Mouse (Mus musculus) limb, embryonic 12.5 days (tissue): ENCODE data around the gene Nup88. TPM values are rescaled to one million over a fixed set of nuclear protein-coding genes. Genes with fewer than 3 reads are reported as not detected.

ENCODE experiments used
- ATAC-seq: fragments of 200-750 bp; cut with Nextera tagmentation; 2 replicates; pipeline ENCODE4 v1.8.0; 2017; ENCODE audit warnings: low read depth, moderate TSS enrichment; ENCODE audit not compliant: insufficient number of reproducible peaks, insufficient read depth, low FRiP score, low TSS enrichment
- H3K27ac ChIP-seq: fragments of 300-500 bp; sonication (generic); 2 replicates; pipeline ENCODE4 v1.5.1; 2016; ENCODE audit warnings: mild to moderate bottlenecking, moderate library complexity
- H3K27me3 ChIP-seq: fragments of 300-500 bp; sonication (generic); 2 replicates; pipeline ENCODE4 v1.6.1; 2016; ENCODE audit warnings: mild to moderate bottlenecking, moderate library complexity
- H3K36me3 ChIP-seq: fragments of 300-500 bp; sonication (generic); 2 replicates; pipeline ENCODE4 v1.6.1; 2016; ENCODE audit warnings: mild to moderate bottlenecking, moderate library complexity
- H3K4me1 ChIP-seq: fragments of 300-500 bp; sonication (generic); replicated peaks from 2 replicates; pipeline ENCODE4 v1.6.1; 2016
- H3K4me2 ChIP-seq: fragments of 300-500 bp; sonication (generic); 2 replicates; pipeline ENCODE4 v1.6.1; 2016; ENCODE audit warnings: mild to moderate bottlenecking, moderate library complexity
- H3K4me3 ChIP-seq: fragments of 300-500 bp; sonication (generic); replicated peaks from 2 replicates; pipeline ENCODE4 v1.5.1; 2016; ENCODE audit warnings: mild to moderate bottlenecking
- H3K9ac ChIP-seq: fragments of 300-500 bp; sonication (generic); replicated peaks from 2 replicates; pipeline ENCODE4 v1.6.1; 2016; ENCODE audit warnings: mild to moderate bottlenecking, moderate library complexity
- H3K9me3 ChIP-seq: fragments of 300-500 bp; sonication (generic); 2 replicates; pipeline ENCODE4 v1.6.1; 2016; ENCODE audit warnings: mild to moderate bottlenecking, moderate library complexity
- WGBS: fragments of 180-500 bp; shearing (Covaris S2); methylation state at CpG from one replicate; pipeline ENCODE4 v1.1.7; 2016; 5-methylcytosine and 5-hydroxymethylcytosine counted together
- polyA plus RNA-seq: library from polyadenylated mRNA; unstranded; fragments of >200 nt; fragmentation: Nextera tagmentation; extraction: Ambion mirVana; gene quantifications from 2 replicates; pipeline ENCODE4 v1.2.1, GENCODE M21; 2016

Nup88 gene
- polyA plus RNA-seq, 1 experiment from 2014 or later = 145 TPM

DNA sequence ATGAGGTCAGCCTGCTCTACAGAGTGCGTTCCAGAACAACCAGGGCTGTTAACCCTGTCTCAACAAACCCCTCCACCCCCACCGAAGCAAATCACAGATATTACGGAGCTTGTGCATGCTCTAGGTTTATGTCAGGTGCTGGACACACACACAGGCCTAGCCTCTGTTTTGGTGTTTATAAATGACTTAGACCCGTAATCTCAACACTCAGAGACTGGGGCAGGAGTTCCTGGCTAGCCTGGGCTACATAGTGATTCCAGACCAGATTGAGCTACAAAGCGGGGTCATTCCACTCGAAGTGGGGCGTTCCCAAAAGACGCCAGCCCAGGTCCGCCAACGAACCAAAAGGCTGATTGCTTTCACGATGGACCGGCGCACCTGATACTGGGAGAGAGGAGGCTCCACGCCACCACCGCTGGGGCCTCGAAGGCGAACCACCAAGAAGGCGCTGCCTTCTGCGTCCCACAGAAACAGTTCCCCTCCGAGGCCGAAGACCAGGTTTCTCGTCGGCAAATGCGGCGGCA is 440 bp downstream of the Nup88 start:
- under 1% methylated on average over 25 of the region's 25 CpGs for WGBS
- Histone ChIP-seq H3K4me2 (peak overlapping the region; percentile 86), H3K36me3 (peaks cover 43% of the 10 kb centered on the region), H3K9ac (peak overlapping the region; percentile 88), H3K4me1 (peaks cover 9% of the 10 kb centered on the region), H3K27ac (peak overlapping the region; percentile 89), H3K4me3 (peak overlapping the region; percentile 84), H3K27me3 (no peaks in the 10 kb centered on the region), H3K9me3 (no peaks in the 10 kb centered on the region)
- 0 out of 2 replicates have a peak, but pooled peaks have one; percentile 0 for ATAC-seq

DNA sequence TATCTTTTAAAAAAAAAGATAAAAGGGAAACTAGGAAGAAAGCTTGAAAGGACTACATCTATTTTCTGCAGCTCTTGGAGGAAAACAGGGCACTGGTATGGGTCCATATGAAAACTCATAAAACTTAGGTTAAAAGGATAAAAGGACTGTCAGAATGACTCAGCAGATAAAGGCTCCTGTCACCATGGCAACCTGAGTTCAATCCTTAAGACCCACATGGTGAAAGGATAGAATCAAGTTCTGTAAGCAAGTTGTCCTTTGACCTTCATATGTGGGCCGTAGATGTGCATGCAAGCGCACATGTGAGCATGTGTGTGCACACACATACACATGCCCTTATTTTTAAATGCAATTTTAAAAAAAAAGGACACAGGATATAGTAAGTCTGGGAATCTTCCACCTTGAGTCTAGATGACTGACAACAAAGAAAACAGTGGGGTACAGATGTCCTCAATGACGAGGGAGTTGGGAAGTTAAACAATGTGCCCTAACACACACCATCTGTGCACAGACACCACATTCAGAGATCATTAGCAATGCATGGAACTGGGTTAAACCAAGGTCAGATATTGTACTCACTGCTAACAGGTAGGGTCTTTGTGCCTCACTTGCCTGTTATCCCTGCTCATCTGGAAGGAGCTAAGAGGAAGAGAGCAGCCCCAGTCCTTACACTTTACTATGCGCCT is 5.4 kb downstream of the Nup88 start:
- ATAC-seq = no peak
- Histone ChIP-seq H3K9me3 (no peaks in the 10 kb centered on the region), H3K4me3 (no peak overlapping the region), H3K36me3 (peaks cover 77% of the 10 kb centered on the region), H3K4me1 (peaks cover 9% of the 10 kb centered on the region), H3K4me2 (no peak overlapping the region), H3K9ac (no peak overlapping the region), H3K27me3 (no peaks in the 10 kb centered on the region), H3K27ac (no peak overlapping the region)
- WGBS = 81% methylated on average over 4 of the region's 4 CpGs

DNA sequence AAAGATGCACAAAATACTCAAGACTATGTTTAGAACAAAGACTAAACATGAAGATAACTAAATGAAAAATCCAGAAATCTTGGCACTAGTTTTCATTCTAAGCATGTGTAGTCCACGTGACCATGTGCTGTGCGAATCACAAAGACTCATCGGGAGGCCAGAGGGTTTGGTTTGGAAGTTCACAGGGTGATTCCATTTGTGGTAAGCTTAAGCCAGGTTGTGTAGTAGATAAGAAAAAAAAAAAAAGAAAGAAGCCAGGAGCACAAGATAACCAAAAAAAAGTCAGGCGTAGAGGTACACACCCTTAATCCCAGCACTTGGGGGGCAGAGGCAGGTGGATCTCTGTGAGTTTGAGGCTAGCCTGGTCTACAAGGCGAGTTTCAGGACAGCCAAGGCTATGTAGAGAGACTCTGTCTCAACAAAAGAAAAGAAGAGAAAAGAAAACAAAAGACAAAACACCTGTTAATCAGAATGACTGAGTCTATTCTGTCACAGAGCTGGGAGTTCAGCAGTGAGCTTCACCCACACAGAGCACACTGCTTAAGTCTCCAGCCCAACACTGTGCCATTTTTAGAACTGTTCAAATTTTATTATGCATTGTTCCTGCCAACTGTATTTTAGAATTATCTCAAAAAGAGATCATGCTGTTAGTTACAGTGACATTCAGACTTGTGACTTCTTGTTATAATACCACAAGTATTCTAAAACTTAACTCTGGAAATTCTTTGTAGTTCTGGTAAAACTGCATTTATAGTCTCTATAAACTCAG is 8.8 kb downstream of the Nup88 start:
- no peaks in the 10 kb centered on the region for H3K4me1 ChIP-seq
- ATAC-seq = no peak
- peaks cover 95% of the 10 kb centered on the region for H3K36me3 ChIP-seq
- no peak overlapping the region for H3K9ac ChIP-seq
- H3K9me3 ChIP-seq = no peaks in the 10 kb centered on the region
- H3K27ac ChIP-seq = no peak overlapping the region
- WGBS = 95% methylated on average over 5 of the region's 5 CpGs
- no peak overlapping the region for H3K4me2 ChIP-seq
- no peak overlapping the region for H3K4me3 ChIP-seq
- H3K27me3 ChIP-seq = no peaks in the 10 kb centered on the region

DNA sequence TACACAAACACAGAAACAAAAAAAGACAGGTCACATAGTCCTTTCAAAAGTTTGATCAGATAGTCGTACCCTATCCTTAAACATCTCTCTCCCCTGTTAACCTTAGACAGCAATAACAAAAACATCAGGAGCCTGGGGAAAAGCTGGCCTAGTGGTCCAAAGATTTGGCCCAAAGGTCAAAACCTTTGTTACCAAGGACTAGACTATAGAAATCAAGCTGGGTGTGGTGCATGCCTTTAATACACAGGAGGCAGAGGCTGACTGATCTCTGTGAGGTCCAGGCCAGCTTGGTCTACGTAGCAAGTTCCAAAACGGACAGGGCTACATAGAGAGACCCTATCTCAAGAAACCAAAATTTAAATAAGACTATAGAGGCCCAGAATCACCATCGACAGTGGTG is 15.1 kb downstream of the Nup88 start:
- no peak for ATAC-seq
- 96% methylated on average over 4 of the region's 4 CpGs for WGBS
- H3K9ac ChIP-seq = no peak overlapping the region
- peaks cover 96% of the 10 kb centered on the region for H3K36me3 ChIP-seq
- H3K4me1 ChIP-seq = no peaks in the 10 kb centered on the region
- no peak overlapping the region for H3K4me2 ChIP-seq
- no peaks in the 10 kb centered on the region for H3K27me3 ChIP-seq
- no peaks in the 10 kb centered on the region for H3K9me3 ChIP-seq
- no peak overlapping the region for H3K4me3 ChIP-seq
- H3K27ac ChIP-seq = no peak overlapping the region

DNA sequence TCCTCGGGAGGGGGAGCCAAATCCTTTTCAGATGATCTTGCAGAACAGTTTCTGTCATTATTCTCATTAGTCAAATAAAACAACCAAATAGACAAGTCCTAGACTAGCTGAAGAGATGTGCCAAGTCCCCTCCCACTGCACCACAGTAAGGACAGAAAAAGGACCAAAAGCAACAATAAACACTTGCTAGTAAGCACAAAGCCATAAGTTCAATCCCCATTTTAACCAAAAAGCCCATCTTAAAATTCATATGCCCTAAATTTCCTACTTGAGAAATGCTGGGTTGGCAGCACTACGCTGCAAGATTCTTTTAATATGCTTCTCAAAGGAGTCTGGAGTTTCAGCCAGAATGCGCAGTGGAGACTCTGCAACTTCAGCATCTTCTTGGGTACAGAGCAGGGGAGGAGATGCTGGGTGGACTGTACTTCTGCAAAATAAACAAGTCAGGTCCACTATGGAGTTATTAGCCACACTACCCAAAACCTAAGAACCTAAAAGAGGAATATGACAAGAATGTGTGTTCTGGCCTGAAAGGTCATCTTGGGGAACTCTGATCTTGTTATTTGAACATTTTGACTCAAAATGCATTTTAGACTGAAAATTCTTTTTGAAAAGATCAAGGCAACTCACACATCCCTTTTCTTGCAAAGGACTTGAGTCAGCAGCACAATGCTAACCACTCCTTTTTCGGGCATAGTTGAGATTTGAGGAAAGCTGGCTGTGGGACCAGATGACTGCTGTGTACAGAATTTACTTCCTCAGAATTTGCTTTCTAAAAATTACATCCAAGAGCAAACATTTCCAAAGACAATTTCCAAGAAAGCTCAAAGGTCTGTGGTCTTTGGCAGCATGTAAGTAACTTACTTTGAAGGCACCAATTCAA is 24.6 kb downstream of the Nup88 start:
- Histone ChIP-seq H3K9me3 (no peaks in the 10 kb centered on the region), H3K27me3 (no peaks in the 10 kb centered on the region), H3K4me2 (no peak overlapping the region), H3K4me1 (no peaks in the 10 kb centered on the region), H3K27ac (no peak overlapping the region), H3K36me3 (peaks cover 94% of the 10 kb centered on the region), H3K4me3 (no peak overlapping the region), H3K9ac (no peak overlapping the region)
- WGBS = 88% methylated on average over 4 of the region's 4 CpGs
- ATAC-seq = no peak

DNA sequence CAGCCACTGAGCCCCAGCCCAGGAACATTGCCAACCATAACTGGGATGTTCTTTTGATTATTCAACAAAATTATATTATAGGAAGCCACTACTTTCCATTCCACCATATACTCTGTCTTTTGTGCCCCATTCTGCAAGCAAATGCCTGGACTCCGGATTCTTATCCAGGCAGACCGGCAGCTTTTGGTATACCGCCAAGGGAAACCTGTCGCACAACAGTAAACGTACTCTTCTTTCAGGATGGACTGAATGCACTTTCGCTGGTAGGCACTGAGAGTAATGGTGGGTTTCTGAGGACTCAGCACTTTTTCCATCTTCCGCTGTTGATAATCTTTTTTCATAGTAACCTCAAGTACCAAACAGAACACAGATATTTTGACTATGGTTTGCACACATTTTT is 26.1 kb downstream of the Nup88 start:
- WGBS = 93% methylated on average over 7 of the region's 7 CpGs
- no peak overlapping the region for H3K4me3 ChIP-seq
- no peak overlapping the region for H3K9ac ChIP-seq
- peaks cover 94% of the 10 kb centered on the region for H3K36me3 ChIP-seq
- no peak overlapping the region for H3K4me2 ChIP-seq
- no peaks in the 10 kb centered on the region for H3K27me3 ChIP-seq
- no peak for ATAC-seq
- no peak overlapping the region for H3K27ac ChIP-seq
- no peaks in the 10 kb centered on the region for H3K4me1 ChIP-seq
- no peaks in the 10 kb centered on the region for H3K9me3 ChIP-seq

DNA sequence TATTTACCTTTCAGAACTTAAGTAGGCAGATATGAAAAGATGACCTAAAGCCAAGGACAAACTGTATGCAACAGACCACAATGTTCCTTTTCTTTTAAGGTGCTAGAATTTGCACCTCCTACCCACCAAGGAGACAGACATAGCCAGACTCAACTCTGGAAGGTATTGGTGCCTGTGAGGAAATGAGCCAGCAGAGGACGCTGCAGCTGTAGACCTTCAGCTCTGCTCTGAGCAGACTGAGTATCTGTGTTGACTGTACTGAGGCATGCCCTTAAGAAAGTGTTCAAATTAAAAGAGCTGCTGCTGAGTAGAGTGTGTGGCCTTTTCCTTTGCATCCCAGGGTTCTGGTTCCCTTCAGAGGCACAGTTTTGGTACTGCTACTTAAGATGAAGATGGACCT is 27.2 kb downstream of the Nup88 start:
- Histone ChIP-seq H3K4me1 (no peaks in the 10 kb centered on the region), H3K9me3 (no peaks in the 10 kb centered on the region), H3K27me3 (no peaks in the 10 kb centered on the region), H3K4me3 (no peak overlapping the region), H3K4me2 (no peak overlapping the region), H3K9ac (no peak overlapping the region), H3K27ac (no peak overlapping the region), H3K36me3 (peaks cover 93% of the 10 kb centered on the region)
- 93% methylated on average over 1 of the region's 1 CpGs for WGBS
- no peak for ATAC-seq

DNA sequence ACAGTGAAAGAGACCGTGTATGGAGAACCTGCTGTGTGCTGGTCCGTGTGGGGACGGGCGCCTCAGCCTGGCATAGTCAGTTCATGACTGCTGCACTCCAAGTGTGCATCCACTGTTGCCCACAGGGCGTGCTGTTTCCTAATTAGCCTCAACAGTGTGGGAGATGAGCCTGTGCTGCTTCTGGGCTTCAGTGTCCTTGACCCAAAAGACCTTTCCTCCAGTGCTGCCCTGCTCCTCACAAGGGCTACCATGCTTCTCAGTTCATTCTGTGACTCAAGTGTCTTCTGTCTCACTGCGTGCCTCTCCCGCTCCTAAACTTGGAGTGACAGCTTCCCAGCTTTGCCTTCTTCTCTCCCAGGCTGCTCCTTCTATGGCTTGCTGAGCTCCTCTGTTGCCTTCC is 34.5 kb downstream of the Nup88 start:
- Histone ChIP-seq H3K27ac (no peak overlapping the region), H3K9me3 (no peaks in the 10 kb centered on the region), H3K9ac (no peak overlapping the region), H3K4me2 (no peak overlapping the region), H3K36me3 (peaks cover 79% of the 10 kb centered on the region), H3K27me3 (no peaks in the 10 kb centered on the region), H3K4me1 (no peaks in the 10 kb centered on the region), H3K4me3 (no peak overlapping the region)
- WGBS = 94% methylated on average over 7 of the region's 7 CpGs
- no peak for ATAC-seq

DNA sequence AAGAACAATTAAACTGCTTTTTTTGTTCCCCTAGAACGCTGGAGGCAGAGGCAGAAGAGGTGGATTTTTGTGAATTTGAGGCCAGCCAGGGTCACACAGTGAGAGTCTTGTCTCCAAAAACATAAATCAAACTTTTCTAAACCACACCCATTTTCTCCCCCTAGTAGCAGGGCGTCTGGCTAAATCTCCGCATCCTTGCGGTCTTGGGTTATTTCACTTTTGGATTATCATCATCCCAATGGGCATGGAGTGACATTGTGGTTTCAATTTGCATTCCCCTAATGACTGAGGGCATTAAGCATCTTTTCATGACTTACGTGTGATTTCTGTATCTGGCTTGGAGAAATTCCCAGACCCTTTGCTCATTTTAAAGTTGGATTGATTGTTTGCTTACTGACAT is 38.3 kb downstream of the Nup88 start:
- H3K4me2 ChIP-seq = no peak overlapping the region
- no peaks in the 10 kb centered on the region for H3K27me3 ChIP-seq
- peaks cover 69% of the 10 kb centered on the region for H3K36me3 ChIP-seq
- H3K27ac ChIP-seq = no peak overlapping the region
- no peak for ATAC-seq
- H3K4me1 ChIP-seq = no peaks in the 10 kb centered on the region
- 90% methylated on average over 5 of the region's 5 CpGs for WGBS
- no peaks in the 10 kb centered on the region for H3K9me3 ChIP-seq
- H3K9ac ChIP-seq = no peak overlapping the region
- no peak overlapping the region for H3K4me3 ChIP-seq

DNA sequence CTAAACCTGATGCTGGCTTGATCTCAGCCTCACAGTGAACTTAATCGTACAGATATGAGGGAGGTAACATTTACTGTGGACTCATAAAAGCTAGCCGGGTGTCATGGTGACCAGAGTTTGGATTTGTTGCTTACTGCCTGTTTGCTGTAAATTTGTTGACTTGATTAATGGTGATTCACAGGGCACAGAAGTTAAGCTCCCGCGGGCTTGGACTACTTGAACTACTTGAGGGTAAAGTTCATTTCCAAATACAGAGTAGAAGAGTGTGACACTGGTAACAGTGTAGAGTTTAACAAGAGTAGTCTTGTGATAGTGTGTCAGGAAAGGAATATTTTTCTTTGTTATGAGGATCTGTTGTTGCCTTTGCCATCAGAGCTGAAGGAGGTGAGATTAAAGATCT is 50.2 kb downstream of the Nup88 start:
- ATAC-seq = no peak
- H3K27me3 ChIP-seq = no peaks in the 10 kb centered on the region
- no peaks in the 10 kb centered on the region for H3K9me3 ChIP-seq
- H3K36me3 ChIP-seq = peaks cover 66% of the 10 kb centered on the region
- no peaks in the 10 kb centered on the region for H3K4me1 ChIP-seq
- no peak overlapping the region for H3K9ac ChIP-seq
- H3K4me2 ChIP-seq = no peak overlapping the region
- no peak overlapping the region for H3K4me3 ChIP-seq
- WGBS = 91% methylated on average over 4 of the region's 4 CpGs
- no peak overlapping the region for H3K27ac ChIP-seq

DNA sequence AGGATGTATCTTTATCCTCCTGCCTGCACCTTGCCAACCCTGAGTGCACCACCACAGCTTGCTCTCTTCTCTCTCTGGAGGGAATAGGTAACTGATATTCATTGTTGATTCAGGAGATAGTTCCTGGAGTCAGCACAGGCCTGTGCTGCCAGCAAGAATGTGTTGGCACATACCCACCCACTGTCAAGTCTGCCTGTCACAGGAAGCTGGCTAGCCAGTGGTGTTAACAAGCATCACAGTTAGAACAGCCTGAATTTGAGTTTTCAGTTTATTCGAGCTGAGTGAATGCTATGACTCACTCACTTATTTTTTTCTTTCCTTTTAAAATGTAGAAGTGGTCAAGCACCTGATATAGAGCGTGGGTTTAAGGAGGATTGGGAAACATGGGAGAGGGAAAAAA is 51.9 kb downstream of the Nup88 start:
- Histone ChIP-seq H3K9me3 (no peaks in the 10 kb centered on the region), H3K27ac (no peak overlapping the region), H3K9ac (no peak overlapping the region), H3K4me2 (no peak overlapping the region), H3K4me3 (no peak overlapping the region), H3K4me1 (no peaks in the 10 kb centered on the region), H3K27me3 (no peaks in the 10 kb centered on the region), H3K36me3 (peaks cover 58% of the 10 kb centered on the region)
- ATAC-seq = no peak
- WGBS = 95% methylated on average over 2 of the region's 2 CpGs
